Mouse (Mus musculus): ENCODE data around the gene Gabrb3.

DNA sequence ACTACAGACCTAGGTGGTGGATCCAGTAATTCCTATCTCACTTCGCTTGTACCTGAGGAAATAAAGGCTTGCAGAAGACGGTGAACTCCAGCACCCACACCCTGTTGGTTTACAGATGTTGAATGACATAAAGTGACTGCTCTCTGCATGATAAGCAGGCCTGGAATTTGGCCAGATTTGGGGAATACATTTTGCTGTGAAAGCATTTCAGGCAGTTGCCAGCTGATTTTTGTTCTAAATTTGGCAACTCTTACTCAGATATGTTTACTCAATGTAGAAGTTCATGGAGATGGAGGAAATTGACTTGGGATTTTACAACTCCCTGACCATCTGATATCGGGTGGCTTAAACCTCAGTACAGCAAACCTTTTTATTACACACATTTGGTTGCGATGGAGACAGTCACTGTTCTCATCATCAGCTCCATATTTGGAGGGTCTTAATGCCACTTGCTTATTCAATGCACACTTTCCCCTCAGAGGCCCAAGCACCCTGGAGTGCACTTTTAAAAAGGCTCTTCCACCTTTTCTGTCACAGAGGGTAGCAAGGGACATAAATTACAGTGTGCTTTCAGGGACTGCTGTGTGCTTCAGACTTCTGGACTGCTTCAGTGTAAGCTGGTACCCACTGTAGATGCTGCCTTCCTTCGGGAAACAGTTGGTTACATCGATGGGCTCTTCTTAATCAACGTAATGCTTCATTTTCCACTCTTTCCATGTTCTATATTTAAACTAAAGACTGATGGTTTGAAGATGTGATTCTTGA, 287.7 kb downstream of the Gabrb3 start:
- TF ChIP-seq CTCF (IDR thresholded peaks at IDR 0.05; ENCODE audit: low read depth, low read length), result no peak
- TF ChIP-seq GATA1 (IDR thresholded peaks at IDR 0.05; ENCODE audit: borderline replicate concordance, low read length), result no peak
- TF ChIP-seq GATA2 (IDR thresholded peaks at IDR 0.05; ENCODE audit: borderline replicate concordance, low read depth, low read length), result no peak
- no peak for TF ChIP-seq TAL1 (conservative IDR thresholded peaks at IDR 0.05; ENCODE audit: low read depth, low read length)

Measured in G1E (cell line).